Mouse (Mus musculus) mouse embryonic stem cell (cell line): ENCODE data around the gene Lrrc4c.

Experiments
- in situ Hi-C, 2 experiments: fragments of 300-500 bp; cut with MboI; formaldehyde crosslinking; loops; 1 replicate in 1 of 2; 3 replicates in 1 of 2; pipeline ENCODE4 v1.14.3; 2019 to 2020; ENCODE audit warnings: low sequenced_read_pairs in 2 of 2, low pct_unique_long_range_greater_than_20kb in 1 of 2, mixed read lengths in 1 of 2; ENCODE audit not compliant: unreplicated experiment in 1 of 2

Gene Lrrc4c

GRCm38 (mm10) chr2:96317387-96318299 is at the start of gene Lrrc4c:
TSS of gene Lrrc4c (plus strand) at chr2:96318169.
- in situ Hi-C loops: no loop called here

- in situ Hi-C loops: no loop called here
Measured at GRCm38 (mm10) chr2:96275061-96275460, 42.9 kb upstream of the Lrrc4c start.

GRCm38 (mm10) chr2:96282926-96283325 is 35.0 kb upstream of the Lrrc4c start:
- in situ Hi-C loops: no loop called here

GRCm38 (mm10) chr2:96287512-96287911 is 30.5 kb upstream of the Lrrc4c start:
- in situ Hi-C loops: no loop called here

GRCm38 (mm10) chr2:96290541-96290940 is 27.4 kb upstream of the Lrrc4c start:
- in situ Hi-C loops: no loop called here

GRCm38 (mm10) chr2:96315034-96315433 is 2.9 kb upstream of the Lrrc4c start:
- in situ Hi-C loops: no loop called here

- in situ Hi-C loops: no loop called here
Measured at GRCm38 (mm10) chr2:96316531-96316930, 1.4 kb upstream of the Lrrc4c start.

GRCm38 (mm10) chr2:96318556-96318955 is 587 bp downstream of the Lrrc4c start:
- in situ Hi-C loops: no loop called here

GRCm38 (mm10) chr2:96319201-96319600 is 1.2 kb downstream of the Lrrc4c start:
- in situ Hi-C loops: no loop called here

GRCm38 (mm10) chr2:96319649-96320048 is 1.7 kb downstream of the Lrrc4c start:
- in situ Hi-C loops: no loop called here

GRCm38 (mm10) chr2:96334652-96335051 is 16.7 kb downstream of the Lrrc4c start:
- in situ Hi-C loops: no loop called here

GRCm38 (mm10) chr2:96337354-96337753 is 19.4 kb downstream of the Lrrc4c start:
- in situ Hi-C loops: no loop called here

- in situ Hi-C loops: no loop called here
Measured at GRCm38 (mm10) chr2:96401186-96401811, 83.3 kb downstream of the Lrrc4c start.

GRCm38 (mm10) chr2:96402514-96402913 is 84.5 kb downstream of the Lrrc4c start:
- in situ Hi-C loops: no loop called here

- in situ Hi-C loops: no loop called here
Measured at GRCm38 (mm10) chr2:96406856-96407255, 88.9 kb downstream of the Lrrc4c start.

- in situ Hi-C loops: no loop called here
Measured at GRCm38 (mm10) chr2:96411182-96411581, 93.2 kb downstream of the Lrrc4c start.

- in situ Hi-C loops: no loop called here
Measured at GRCm38 (mm10) chr2:96461566-96461965, 143.6 kb downstream of the Lrrc4c start.

GRCm38 (mm10) chr2:96475674-96476073 is 157.7 kb downstream of the Lrrc4c start:
- in situ Hi-C loops: no loop called here

- in situ Hi-C loops: no loop called here
Measured at GRCm38 (mm10) chr2:96499116-96499882, 181.3 kb downstream of the Lrrc4c start.
